Mouse (Mus musculus) cerebellum, adult (tissue): ENCODE measurements around the gene Rcan1.

ENCODE experiments used
- ATAC-seq: cut with Nextera tagmentation; 2 replicates; pipeline ENCODE4 v1.9.2; 2017; ENCODE audit warnings: mild to moderate bottlenecking, moderate library complexity, mixed read lengths; ENCODE audit not compliant: insufficient number of reproducible peaks, low FRiP score, low TSS enrichment

Rcan1 gene

GRCm38 (mm10) chr16:92407883-92408282 lies 62.8 kb downstream of the Rcan1 start:
- ATAC-seq, result no peak

- ATAC-seq, result no peak
These were observed 66.5 kb downstream of the Rcan1 start for GRCm38 (mm10) chr16:92404141-92404540.

- ATAC-seq, result no peak
These were observed 67.6 kb downstream of the Rcan1 start for GRCm38 (mm10) chr16:92403069-92403468.

- ATAC-seq, result no peak
These were observed 68.5 kb downstream of the Rcan1 start for GRCm38 (mm10) chr16:92402216-92402615.

- ATAC-seq, result no peak
These were observed 69.5 kb downstream of the Rcan1 start for GRCm38 (mm10) chr16:92401206-92401605.

GRCm38 (mm10) chr16:92399490-92400458 lies 70.9 kb downstream of the Rcan1 start:
- ATAC-seq, result peak; percentile 62

GRCm38 (mm10) chr16:92398574-92399118 lies 72.0 kb downstream of the Rcan1 start:
- ATAC-seq, result no peak

- ATAC-seq, result no peak
These were observed 72.7 kb downstream of the Rcan1 start for GRCm38 (mm10) chr16:92397745-92398573.

- ATAC-seq, result no peak
These were observed 76.9 kb downstream of the Rcan1 start for GRCm38 (mm10) chr16:92393732-92394131.

GRCm38 (mm10) chr16:92387692-92388091 lies 83.0 kb downstream of the Rcan1 start:
- no peak for ATAC-seq

GRCm38 (mm10) chr16:92385062-92385461 lies 85.6 kb downstream of the Rcan1 start:
- ATAC-seq, result 0 out of 2 replicates have a peak, but pooled peaks have one; percentile 21

GRCm38 (mm10) chr16:92383412-92383811 lies 87.3 kb downstream of the Rcan1 start:
- ATAC-seq, result no peak

GRCm38 (mm10) chr16:92382508-92382907 lies 88.2 kb downstream of the Rcan1 start:
- ATAC-seq, result no peak

GRCm38 (mm10) chr16:92381092-92381491 lies 89.6 kb downstream of the Rcan1 start:
- ATAC-seq, result no peak

- no peak for ATAC-seq
These were observed 93.7 kb downstream of the Rcan1 start for GRCm38 (mm10) chr16:92376976-92377375.

- ATAC-seq, result peak; percentile 71
These were observed 99.0 kb downstream of the Rcan1 start for GRCm38 (mm10) chr16:92371623-92372022.

- ATAC-seq, result no peak
These were observed 101.4 kb downstream of the Rcan1 start for GRCm38 (mm10) chr16:92369260-92369659.

- no peak for ATAC-seq
These were observed 105.2 kb downstream of the Rcan1 start for GRCm38 (mm10) chr16:92365477-92365876.

- ATAC-seq, result no peak
These were observed 110.0 kb downstream of the Rcan1 start for GRCm38 (mm10) chr16:92360711-92361110.

- ATAC-seq, result no peak
These were observed 111.4 kb downstream of the Rcan1 start, which contains the start of gene Kcne1 for GRCm38 (mm10) chr16:92359229-92359628. TSS of gene Kcne1 (minus strand) at chr16:92359468.

- ATAC-seq, result no peak
These were observed 111.9 kb downstream of the Rcan1 start for GRCm38 (mm10) chr16:92358734-92359133.
